Mouse (Mus musculus): ENCODE measurements around the gene Fam217a.
"Not testable (repeated sequence)": the region's sequence is repeated elsewhere in the genome, so short reads cannot be mapped to it uniquely, and the experiment has no call there.

The Fam217a gene

GRCm38 (mm10) chr13:34924210-34924609 lies at the start of gene Fam217a, which contains the start of gene 4933417A18Rik:
TSS of gene Fam217a (minus strand) at chr13:34924310.
TSS of gene 4933417A18Rik (plus strand) at chr13:34924409.
- CTCF ChIA-PET = no interaction called here
- POLR2A ChIA-PET = no interaction called here

GRCm38 (mm10) chr13:34973770-34974169 lies 49.7 kb upstream of the Fam217a start:
- POLR2A ChIA-PET = interaction anchor here (0.6 to 2.6 kb wide), 8 partner anchors 10 to 227 kb away, joined by 3 to 9 read pairs (median 4); no protein-coding TSS in a partner anchor
- CTCF ChIA-PET = interaction anchor here in 3 of 4 experiments (0.6 to 1.8 kb wide), 25 partner anchors 10 to 345 kb away, joined by 3 to 9 read pairs (median 3); partner anchors contain the start of genes Eci3 (in 1 of the 3) and Prpf4b (in 1 of the 3)

DNA sequence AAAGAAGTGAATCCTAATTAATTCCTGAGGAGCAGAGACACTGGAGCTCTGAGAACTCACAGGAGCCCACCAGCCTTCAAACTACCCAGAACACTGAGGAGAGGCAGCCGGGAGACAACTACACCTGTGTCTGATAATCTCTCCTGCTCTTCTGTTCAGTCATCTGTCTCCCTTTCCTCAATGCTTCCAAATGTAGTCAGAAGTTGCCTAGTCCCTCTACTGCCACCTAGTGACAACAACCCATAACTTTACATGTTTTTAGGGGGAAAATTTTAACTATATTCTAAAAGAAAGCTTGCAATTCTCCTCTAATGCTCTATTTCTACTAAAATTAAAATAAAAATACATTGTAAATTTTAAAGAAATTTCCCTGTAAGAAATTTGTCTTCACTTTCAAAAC lies 49.0 kb upstream of the Fam217a start:
- ChIA-PET POLR2A (interaction anchor here (0.6 to 2.6 kb wide), 9 partner anchors 10 to 226 kb away, joined by 3 to 9 read pairs (median 3); no protein-coding TSS in a partner anchor), CTCF (interaction anchor here in 3 of 4 experiments (0.6 to 1.8 kb wide), 24 partner anchors 9 to 344 kb away, joined by 3 to 9 read pairs (median 3); partner anchors contain the start of genes Eci3 (in 1 of the 3) and Prpf4b (in 1 of the 3))

GRCm38 (mm10) chr13:34972456-34972855 lies 48.3 kb upstream of the Fam217a start:
- POLR2A ChIA-PET = interaction anchor here in 2 of 4 experiments (1.1 to 2.6 kb wide), 4 partner anchors 17 to 22 kb away, joined by 3 to 9 read pairs (median 4); no protein-coding TSS in a partner anchor
- CTCF ChIA-PET = interaction anchor here in 2 of 4 experiments (0.7 to 1.8 kb wide), 3 partner anchors 21 to 250 kb away, joined by 3 to 9 read pairs (median 5); partner anchors contain the start of gene Prpf4b (in 1 of the 2)

DNA sequence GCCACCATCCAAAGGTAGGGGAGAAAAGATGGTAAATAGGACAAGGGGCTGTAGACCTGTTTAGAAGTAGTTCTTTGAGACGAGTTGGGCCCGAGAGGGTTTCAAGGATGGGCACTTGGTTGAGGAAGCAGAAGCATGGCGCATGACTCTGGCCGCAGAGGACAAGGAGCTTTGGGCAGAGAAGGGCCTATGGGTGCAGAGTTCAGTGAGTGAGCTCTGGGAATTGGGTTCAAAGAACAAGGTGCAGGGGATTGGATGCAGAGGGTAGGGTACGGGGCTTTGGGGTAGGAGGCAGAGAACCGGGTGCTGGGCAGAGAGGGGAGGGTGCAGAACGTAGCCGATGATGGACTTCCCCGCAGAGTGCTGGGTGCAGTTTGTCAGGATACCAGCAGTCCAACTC lies 41.5 kb upstream of the Fam217a start:
- CTCF ChIA-PET = not testable (repeated sequence)
- POLR2A ChIA-PET = interaction anchor here in 1 of 4 experiments (0.7 kb wide), 1 partner anchor 1003 kb away, joined by 3 read pairs; no protein-coding TSS in a partner anchor

- ChIA-PET POLR2A (interaction anchor here in 3 of 4 experiments (0.5 to 0.9 kb wide), 4 partner anchors 20 to 1004 kb away, joined by 3 to 4 read pairs (median 4); no protein-coding TSS in a partner anchor), CTCF (interaction anchor here in 2 of 4 experiments (0.7 to 1.1 kb wide), 2 partner anchors 8 to 40 kb away, joined by 3 to 4 read pairs; no protein-coding TSS in a partner anchor)
Observed at GRCm38 (mm10) chr13:34964866-34965265, 40.8 kb upstream of the Fam217a start.

DNA sequence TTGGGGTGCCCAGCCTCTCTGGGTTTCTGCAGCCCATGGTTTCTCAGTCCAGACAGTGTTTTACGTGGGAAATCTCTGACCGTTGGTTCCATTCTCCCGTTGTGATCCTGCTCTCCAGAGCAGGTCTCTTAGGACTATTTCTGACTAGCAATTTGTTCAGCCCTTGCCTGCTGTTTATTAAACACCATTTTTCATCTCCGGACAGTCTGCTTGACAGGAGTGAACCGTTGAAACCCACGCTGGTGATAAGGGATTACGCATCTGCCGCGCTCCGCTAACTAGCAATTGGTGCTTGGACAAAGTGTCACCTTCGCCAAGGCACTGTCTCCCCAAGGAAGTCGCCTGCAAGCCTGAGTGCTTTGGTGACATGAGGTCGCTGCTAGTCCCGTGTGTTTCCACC lies 40.3 kb upstream of the Fam217a start:
- CTCF ChIA-PET = interaction anchor here in 2 of 4 experiments (0.7 to 1.1 kb wide), 2 partner anchors 9 to 39 kb away, joined by 3 to 4 read pairs; no protein-coding TSS in a partner anchor
- POLR2A ChIA-PET = interaction anchor here in 3 of 4 experiments (0.5 to 2.3 kb wide), 6 partner anchors 20 to 887 kb away, joined by 3 to 6 read pairs (median 4); no protein-coding TSS in a partner anchor

DNA sequence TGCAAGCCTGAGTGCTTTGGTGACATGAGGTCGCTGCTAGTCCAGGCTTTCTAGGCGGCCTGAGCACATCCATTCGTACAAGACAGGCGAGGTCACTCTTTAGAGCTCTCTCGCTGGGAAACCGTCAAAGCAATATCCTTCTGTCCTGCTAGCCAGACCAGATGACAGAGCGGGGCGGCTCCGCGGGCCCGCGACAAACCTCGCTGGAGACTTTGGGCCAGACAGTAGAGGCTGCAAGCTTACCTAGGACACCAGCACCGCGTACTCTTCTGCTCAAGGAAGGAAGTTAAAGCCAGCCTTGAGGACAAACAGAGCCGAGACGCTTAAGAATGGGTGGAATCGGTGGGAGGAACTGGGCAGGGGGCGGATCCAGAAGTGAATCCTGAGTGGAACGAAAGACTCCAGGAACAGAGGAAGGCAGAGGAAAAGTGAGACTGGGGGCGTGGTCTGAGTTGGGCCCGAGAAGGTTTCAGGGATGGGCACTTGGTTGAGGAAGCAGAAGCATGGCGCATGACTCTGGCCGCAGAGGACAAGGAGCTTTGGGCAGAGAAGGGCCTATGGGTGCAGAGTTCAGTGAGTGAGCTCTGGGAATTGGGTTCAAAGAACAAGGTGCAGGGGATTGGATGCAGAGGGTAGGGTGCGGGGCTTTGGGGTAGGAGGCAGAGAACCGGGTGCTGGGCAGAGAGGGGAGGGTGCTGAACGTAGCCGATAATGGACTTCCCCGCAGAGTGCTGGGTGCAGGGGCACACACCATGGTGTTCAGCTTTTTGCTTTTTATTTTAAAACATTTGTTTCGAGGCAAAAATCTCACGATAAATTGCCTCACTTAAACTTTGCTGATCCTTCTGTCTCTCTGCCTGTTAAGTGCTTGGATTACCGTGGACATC lies 39.6 kb upstream of the Fam217a start, which contains the start of gene Eci3:
Gene Eci3, minus strand, starts transcription at position 300 of the 887 bp plus-strand sequence.
- ChIA-PET POLR2A (interaction anchor here in 2 of 4 experiments (0.7 to 2.3 kb wide), 6 partner anchors 30 to 834 kb away, joined by 3 to 6 read pairs (median 4); partner anchors contain the start of genes Prpf4b (in 1 of the 2) and Tubb2b (in 1 of the 2)), CTCF (interaction anchor here in 3 of 4 experiments (0.8 to 1.1 kb wide), 3 partner anchors 9 to 10 kb away, joined by 3 to 4 read pairs (median 4); no protein-coding TSS in a partner anchor)

DNA sequence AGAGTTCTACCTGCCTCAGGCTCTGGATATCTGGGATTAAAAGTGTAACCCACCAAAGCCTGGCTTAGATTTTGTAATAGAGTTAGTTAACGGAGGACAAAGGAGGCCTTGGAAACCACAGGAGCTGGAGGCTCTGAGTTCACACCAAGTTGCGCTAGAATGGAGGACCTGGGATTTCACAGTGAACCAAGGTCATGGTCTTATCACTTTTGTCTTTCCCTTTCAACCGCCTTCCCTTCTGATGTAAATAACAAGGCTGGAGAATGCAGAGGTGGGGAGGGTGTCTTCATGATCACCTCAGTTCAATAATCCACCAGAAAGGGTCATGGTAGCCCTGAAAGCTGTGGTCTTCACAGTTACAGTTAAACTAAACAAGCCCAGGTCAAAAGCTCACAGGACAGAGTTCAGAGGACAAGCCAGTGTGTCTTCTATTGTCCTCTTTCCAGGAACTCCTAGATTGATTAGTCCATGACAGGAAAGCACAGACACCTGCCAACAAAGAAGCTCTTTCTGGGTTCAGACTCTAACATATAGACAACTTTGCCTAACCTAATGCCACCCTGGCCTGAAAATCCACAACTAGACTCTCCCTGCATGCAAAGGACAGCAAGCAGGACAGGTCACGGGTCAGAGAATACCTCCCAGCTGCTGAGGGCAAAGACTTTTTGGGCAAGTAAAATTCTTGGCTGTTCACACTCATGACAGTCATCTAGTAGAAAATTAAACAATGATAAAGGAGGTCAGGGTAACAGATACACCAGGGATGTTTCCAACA lies 37.1 kb upstream of the Fam217a start:
- POLR2A ChIA-PET = interaction anchor here in 1 of 4 experiments (0.7 to 1.4 kb wide), 2 partner anchors 32 to 94 kb away, joined by 3 read pairs; no protein-coding TSS in a partner anchor

GRCm38 (mm10) chr13:34958158-34958557 lies 34.0 kb upstream of the Fam217a start:
- CTCF ChIA-PET, POLR2A ChIA-PET: not testable (repeated sequence)

More for the DNA sequence above, 37.1 kb upstream of the Fam217a start:
- CTCF ChIA-PET = interaction anchor here in 2 of 4 experiments (0.8 to 1.2 kb wide), 2 partner anchors 12 to 17 kb away, joined by 3 read pairs; no protein-coding TSS in a partner anchor

GRCm38 (mm10) chr13:34956901-34957300 lies 32.8 kb upstream of the Fam217a start:
- ChIA-PET CTCF (no interaction called here), POLR2A (interaction anchor here in 2 of 4 experiments (0.9 to 1.4 kb wide), 3 partner anchors 80 to 82 kb away, joined by 3 to 4 read pairs (median 3); partner anchors contain the start of gene Prpf4b (in 2 of the 2))

- POLR2A ChIA-PET = interaction anchor here in 1 of 4 experiments (0.6 kb wide), 1 partner anchor 31 kb away, joined by 3 read pairs; no protein-coding TSS in a partner anchor
Observed at GRCm38 (mm10) chr13:34951437-34951836, 27.3 kb upstream of the Fam217a start.

DNA sequence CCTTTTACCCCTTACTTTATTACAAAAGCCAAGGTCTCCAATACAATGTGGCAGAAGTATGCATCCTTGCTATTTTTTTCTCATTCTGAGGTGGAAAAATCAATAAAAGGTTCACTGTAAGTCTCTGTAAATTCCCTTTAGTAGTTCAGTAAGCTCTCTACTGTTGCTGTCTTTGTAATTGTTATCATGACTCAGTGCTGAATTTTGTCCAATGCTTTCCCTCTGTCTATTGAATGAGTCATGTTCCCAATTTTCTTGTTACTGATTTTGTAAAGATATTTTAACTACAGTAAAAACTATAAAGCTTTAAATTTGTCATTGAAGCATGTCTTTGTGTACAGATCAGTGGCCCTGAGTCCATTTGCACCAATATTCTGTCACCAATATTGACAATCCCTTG lies 18.3 kb upstream of the Fam217a start:
- POLR2A ChIA-PET = no interaction called here
- CTCF ChIA-PET = no interaction called here

More at GRCm38 (mm10) chr13:34951437-34951836, 27.3 kb upstream of the Fam217a start:
- CTCF ChIA-PET = not testable (repeated sequence)

DNA sequence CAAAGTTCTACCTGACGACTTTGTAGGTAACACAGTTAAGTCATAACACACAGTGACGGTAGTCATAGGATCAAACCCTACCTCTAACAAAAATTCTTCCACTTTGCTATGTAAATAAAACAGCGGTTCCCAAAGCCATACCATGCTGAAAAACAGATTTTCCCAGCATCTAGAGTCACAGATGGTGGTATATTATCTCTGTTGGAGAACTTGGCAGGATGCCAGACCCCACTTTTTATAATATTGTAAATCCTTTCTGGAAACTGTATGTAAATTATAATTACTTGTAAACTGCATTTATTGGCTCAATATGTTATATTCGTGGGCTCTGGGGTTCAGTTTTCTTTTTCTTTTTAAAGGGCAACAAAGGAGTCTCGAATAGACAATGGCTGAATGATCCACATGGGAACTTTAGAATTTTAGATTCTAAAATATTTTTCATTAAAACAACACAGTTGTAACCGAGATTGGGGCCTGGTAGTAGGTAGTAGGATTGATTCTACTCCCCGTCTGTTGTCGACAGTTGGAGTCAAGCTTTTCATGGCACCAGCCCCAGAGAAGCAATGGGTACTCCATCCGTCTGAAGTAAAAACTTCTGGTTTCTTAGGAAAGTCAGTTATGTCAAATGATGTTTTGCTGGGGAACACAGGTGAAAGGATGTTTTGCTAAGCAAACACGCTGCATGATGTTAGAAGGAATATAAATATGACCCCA lies 11.0 kb upstream of the Fam217a start:
- POLR2A ChIA-PET = no interaction called here
- CTCF ChIA-PET = no interaction called here

DNA sequence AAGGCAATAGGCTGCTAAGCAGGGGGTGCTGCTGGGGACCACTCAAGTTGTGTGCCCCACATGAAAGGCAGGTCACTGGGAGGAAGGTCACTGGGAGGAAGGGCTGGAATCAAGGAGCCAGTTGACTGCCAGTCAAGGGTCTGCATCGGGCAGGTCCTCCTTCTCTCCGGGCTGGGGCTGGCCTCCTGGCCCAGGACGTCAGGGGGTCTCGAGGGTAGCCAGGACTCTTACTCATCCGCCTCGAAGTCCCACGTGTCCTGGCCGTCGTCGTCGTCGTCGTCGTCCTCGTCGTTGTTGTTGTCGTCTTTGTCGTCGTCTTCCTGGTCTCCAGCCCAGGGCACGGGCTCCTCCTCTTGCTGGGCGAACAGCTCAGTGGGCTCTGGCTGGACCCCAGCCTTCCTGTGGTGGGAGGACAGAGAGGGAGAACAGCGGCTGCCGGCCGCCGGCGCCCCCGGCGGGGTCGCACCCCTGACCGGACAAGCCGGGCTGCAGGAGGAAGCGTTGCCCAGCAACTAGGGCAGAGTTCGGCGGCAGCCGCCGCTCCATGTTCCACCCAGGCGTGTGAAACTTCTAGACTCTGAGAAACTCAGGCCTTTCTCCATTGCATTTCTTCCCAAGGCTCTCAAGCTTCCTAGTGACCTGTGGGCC lies 7.5 kb downstream of the Fam217a start:
- POLR2A ChIA-PET = interaction anchor here in 3 of 4 experiments (0.5 to 1.8 kb wide), 5 partner anchors 9 to 659 kb away, joined by 3 to 5 read pairs (median 3); no protein-coding TSS in a partner anchor
- CTCF ChIA-PET = no interaction called here

DNA sequence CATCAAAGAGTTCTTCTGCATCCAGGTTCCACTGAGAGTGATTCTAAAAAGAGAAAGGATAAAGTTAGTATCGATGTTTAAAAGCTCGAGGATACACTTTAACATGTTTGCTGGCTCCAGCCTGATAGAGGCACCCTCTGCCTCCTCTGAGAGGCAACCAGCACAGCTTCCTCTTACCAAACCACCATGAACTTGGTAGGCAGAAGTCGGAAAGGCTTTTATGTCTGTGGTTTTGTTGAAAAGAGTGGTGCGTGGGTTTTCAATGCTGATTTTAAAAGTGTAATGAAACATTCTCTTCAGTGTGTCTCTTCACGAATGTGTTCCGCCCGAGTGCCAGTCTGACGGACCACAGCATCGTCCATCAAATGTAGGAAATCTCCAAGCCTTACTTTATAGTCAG lies 9.5 kb downstream of the Fam217a start:
- ChIA-PET CTCF (interaction anchor here in 3 of 4 experiments (0.6 to 1.4 kb wide), 3 partner anchors 59 to 603 kb away, joined by 4 to 6 read pairs (median 5); no protein-coding TSS in a partner anchor), POLR2A (interaction anchor here in 1 of 4 experiments (1.2 to 1.7 kb wide), 3 partner anchors 17 to 40 kb away, joined by 3 to 6 read pairs (median 4); partner anchors contain the start of gene Prpf4b)

DNA sequence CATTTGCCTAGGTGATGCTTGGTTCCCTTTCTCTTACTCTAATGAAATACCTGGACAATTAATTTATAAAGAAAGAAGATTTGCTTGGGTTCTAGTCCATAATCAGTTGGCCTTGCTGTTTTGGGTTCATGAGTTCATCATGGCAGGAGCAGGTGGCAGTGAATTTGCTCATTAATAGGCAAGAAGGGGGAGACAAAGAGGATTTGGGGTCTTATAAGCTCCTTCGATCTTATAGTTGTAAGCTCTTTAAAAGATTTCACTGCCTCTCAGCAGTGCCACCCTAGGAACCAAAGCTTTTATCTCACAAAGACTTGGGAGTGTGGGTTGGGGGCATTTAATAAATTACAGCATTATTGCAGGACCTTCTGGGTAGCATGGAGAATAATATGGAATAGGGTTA lies 31.2 kb downstream of the Fam217a start:
- CTCF ChIA-PET = no interaction called here
- POLR2A ChIA-PET = interaction anchor here in 2 of 4 experiments (1.1 to 2.4 kb wide), 3 partner anchors 11 to 18 kb away, joined by 3 to 10 read pairs (median 7); partner anchors contain the start of gene Prpf4b (in 2 of the 2)
